Mouse (Mus musculus) intestine, postnatal 0 days (tissue): ENCODE measurements around the gene 1810013L24Rik. TPM values are rescaled to one million over a fixed set of nuclear protein-coding genes. Genes with fewer than 3 reads are reported as not detected.

Source experiments
- ATAC-seq: fragments of 200-750 bp; cut with Nextera tagmentation; 2 replicates; pipeline ENCODE4 v1.8.0; 2017; ENCODE audit warnings: mild to moderate bottlenecking, moderate TSS enrichment, moderate library complexity
- H3K27ac ChIP-seq: fragments of 300-500 bp; sonication (generic); 2 replicates; pipeline ENCODE4 v1.5.1; 2014; ENCODE audit warnings: mild to moderate bottlenecking, low read depth, low read length, moderate library complexity
- H3K27me3 ChIP-seq: fragments of 300-500 bp; sonication (generic); replicated peaks from 2 replicates; pipeline ENCODE4 v1.6.1; 2014; ENCODE audit warnings: low read length, mixed read lengths; ENCODE audit not compliant: control insufficient read depth, insufficient read depth
- H3K36me3 ChIP-seq: fragments of 300-500 bp; sonication (generic); 2 replicates; pipeline ENCODE4 v1.6.1; 2014; ENCODE audit warnings: mild to moderate bottlenecking, moderate library complexity; ENCODE audit not compliant: control insufficient read depth, insufficient read depth
- H3K4me1 ChIP-seq: fragments of 300-500 bp; sonication (generic); replicated peaks from 2 replicates; pipeline ENCODE4 v1.6.1; 2014; ENCODE audit warnings: antibody characterized with exemption, low read length, mixed read lengths; ENCODE audit not compliant: control insufficient read depth, insufficient read depth
- H3K4me2 ChIP-seq: fragments of 300-500 bp; sonication (generic); replicated peaks from 2 replicates; pipeline ENCODE4 v1.6.1; 2014; ENCODE audit warnings: low read depth, mild to moderate bottlenecking, moderate library complexity
- H3K4me3 ChIP-seq: fragments of 300-500 bp; sonication (generic); 2 replicates; pipeline ENCODE4 v1.5.1; 2014; ENCODE audit warnings: low read depth, low read length
- H3K9ac ChIP-seq: fragments of 300-500 bp; sonication (generic); 2 replicates; pipeline ENCODE4 v1.6.1; 2014; ENCODE audit warnings: mild to moderate bottlenecking, low read depth, low read length
- H3K9me3 ChIP-seq: fragments of 300-500 bp; sonication (generic); 2 replicates; pipeline ENCODE4 v1.6.1; 2016; ENCODE audit warnings: mixed run types; ENCODE audit not compliant: control insufficient read depth
- CTCF ChIP-seq: sonication (generic); IDR thresholded peaks from 2 replicates; pipeline ENCODE4 v1.5.1; 2016; ENCODE audit warnings: low read depth, mild to moderate bottlenecking, control low read depth, antibody characterized with exemption, moderate library complexity
- WGBS: fragments of 180-500 bp; shearing (Covaris S2); extraction: QIAGEN DNeasy Blood & Tissue Kit; methylation state at CpG from one replicate; pipeline ENCODE4 v1.1.7; 2014; 5-methylcytosine and 5-hydroxymethylcytosine counted together
- polyA plus RNA-seq: library from polyadenylated mRNA; unstranded; fragments of >200 nt; fragmentation: Nextera tagmentation; extraction: Ambion mirVana; gene quantifications from 2 replicates; pipeline ENCODE4 v1.2.1, GENCODE M21; 2015

Gene 1810013L24Rik
- polyA plus RNA-seq, 1 experiment from 2014 or later: 15.1 TPM

DNA sequence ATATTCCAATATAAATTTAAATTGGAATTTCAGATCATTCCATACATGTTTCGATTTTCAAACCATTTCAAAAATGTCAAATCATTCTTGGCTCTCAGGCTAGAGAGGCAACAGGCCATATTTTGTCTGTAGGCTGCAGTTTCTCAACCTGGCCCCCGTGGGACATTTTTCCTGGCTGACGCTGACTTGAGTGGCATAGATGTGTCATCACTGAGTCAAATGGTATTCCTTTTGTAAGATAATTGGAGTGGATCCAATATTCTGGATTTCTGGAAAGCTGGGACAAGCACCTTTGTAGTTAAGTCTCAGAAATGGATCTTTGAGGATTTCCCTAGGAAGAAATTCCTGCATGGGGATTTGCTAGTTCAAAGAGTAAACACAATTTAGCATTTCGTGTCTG lies 39.0 kb upstream of the 1810013L24Rik start:
- no peak for ATAC-seq

GRCm38 (mm10) chr16:8791949-8792557 lies 37.8 kb upstream of the 1810013L24Rik start, which contains the start of gene Usp7:
Gene Usp7 (minus strand): TSS chr16:8792308.
- H3K9ac ChIP-seq: no peak within 1 kb of the TSS
- TF ChIP-seq CTCF: no peak
- no peaks in the 10 kb centered on the region for H3K9me3 ChIP-seq
- H3K4me2 ChIP-seq: no peak within 1 kb of the TSS
- no peaks in the 10 kb centered on the region for H3K36me3 ChIP-seq
- H3K4me3 ChIP-seq: no peak within 1 kb of the TSS
- no peaks in the 10 kb centered on the region for H3K4me1 ChIP-seq
- no peak for ATAC-seq
- WGBS: 89% methylated on average over 20 of the region's 20 CpGs
- no peak within 1 kb of the TSS for H3K27ac ChIP-seq
- no peaks in the 10 kb centered on the region for H3K27me3 ChIP-seq

More for the DNA sequence above, 39.0 kb upstream of the 1810013L24Rik start:
- no peaks in the 10 kb centered on the region for H3K9me3 ChIP-seq
- H3K27me3 ChIP-seq: no peaks in the 10 kb centered on the region
- no peaks in the 10 kb centered on the region for H3K36me3 ChIP-seq
- no peaks in the 10 kb centered on the region for H3K4me1 ChIP-seq
- no peak overlapping the region for H3K27ac ChIP-seq
- WGBS: 80% methylated on average over 4 of the region's 4 CpGs
- no peak overlapping the region for H3K9ac ChIP-seq
- no peak overlapping the region for H3K4me3 ChIP-seq
- H3K4me2 ChIP-seq: no peak overlapping the region
- TF ChIP-seq CTCF: no peak

- 13% methylated on average over 3 of the region's 3 CpGs for WGBS
- Histone ChIP-seq H3K4me1 (no peaks in the 10 kb centered on the region), H3K4me3 (no peak overlapping the region), H3K27me3 (no peaks in the 10 kb centered on the region), H3K27ac (no peak overlapping the region), H3K36me3 (no peaks in the 10 kb centered on the region), H3K4me2 (no peak overlapping the region), H3K9me3 (no peaks in the 10 kb centered on the region), H3K9ac (no peak overlapping the region)
- TF ChIP-seq CTCF: peak; percentile 48
- ATAC-seq: no peak
Observed at GRCm38 (mm10) chr16:8794952-8795351, 34.9 kb upstream of the 1810013L24Rik start.

DNA sequence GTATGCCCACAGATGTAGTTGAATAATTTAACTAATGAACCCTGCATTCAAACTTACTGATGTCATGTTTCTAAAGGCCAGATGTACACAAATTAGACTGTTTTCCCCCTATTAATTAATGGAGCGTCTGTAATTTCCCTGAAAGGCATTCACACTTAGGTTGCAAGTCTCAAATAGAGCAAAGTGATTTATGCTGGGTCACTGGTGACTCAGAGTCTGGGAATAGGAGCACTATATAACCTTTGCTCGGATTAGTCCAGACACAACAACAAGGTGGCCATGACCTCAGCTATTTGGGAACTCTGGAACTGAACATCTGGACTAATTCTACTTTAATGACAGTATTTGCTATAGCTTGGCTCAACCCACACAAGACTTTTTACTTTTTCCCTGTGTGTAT lies 34.0 kb upstream of the 1810013L24Rik start:
- TF ChIP-seq CTCF: no peak
- H3K4me2 ChIP-seq: no peak overlapping the region
- H3K27ac ChIP-seq: no peak overlapping the region
- H3K4me3 ChIP-seq: no peak overlapping the region
- H3K9ac ChIP-seq: no peak overlapping the region
- H3K4me1 ChIP-seq: no peaks in the 10 kb centered on the region
- no peaks in the 10 kb centered on the region for H3K27me3 ChIP-seq
- no peaks in the 10 kb centered on the region for H3K36me3 ChIP-seq
- H3K9me3 ChIP-seq: no peaks in the 10 kb centered on the region
- WGBS: 66% methylated on average over 2 of the region's 2 CpGs
- ATAC-seq: peak; percentile 49; the same call in 1 of the 2 replicates

DNA sequence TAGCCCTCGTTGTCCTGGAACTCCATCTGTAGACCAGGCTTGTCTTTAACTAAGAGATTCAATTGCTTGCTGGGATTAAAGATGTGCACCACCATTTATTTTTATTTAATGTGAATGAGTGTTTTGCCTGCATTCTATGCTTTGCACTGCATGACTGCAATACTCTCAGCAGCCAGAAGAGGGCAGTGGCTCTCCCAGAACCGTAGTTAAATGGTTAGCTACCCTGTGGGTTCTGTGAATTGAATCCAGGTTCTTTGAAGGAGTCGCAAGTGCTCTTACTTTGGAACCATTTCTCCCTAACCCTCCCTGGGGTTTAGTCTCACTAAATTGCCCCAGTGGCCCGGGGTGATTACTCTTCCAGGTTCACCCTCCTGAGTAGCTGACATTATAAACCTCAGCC lies 23.2 kb upstream of the 1810013L24Rik start:
- Histone ChIP-seq H3K9me3 (0 out of 2 replicates have a peak, but pooled peaks cover 3% of the 10 kb centered on the region), H3K27ac (no peak overlapping the region), H3K4me2 (no peak overlapping the region), H3K4me1 (no peaks in the 10 kb centered on the region), H3K4me3 (no peak overlapping the region), H3K27me3 (no peaks in the 10 kb centered on the region), H3K36me3 (no peaks in the 10 kb centered on the region), H3K9ac (no peak overlapping the region)
- 29% methylated on average over 4 of the region's 4 CpGs for WGBS
- TF ChIP-seq CTCF: peak; percentile 79
- no peak for ATAC-seq

GRCm38 (mm10) chr16:8810399-8811127 lies 19.3 kb upstream of the 1810013L24Rik start:
- ATAC-seq: no peak
- no peaks in the 10 kb centered on the region for H3K27me3 ChIP-seq
- no peak for TF ChIP-seq CTCF
- H3K27ac ChIP-seq: no peak overlapping the region
- no peak overlapping the region for H3K4me3 ChIP-seq
- 89% methylated on average over 14 of the region's 14 CpGs for WGBS
- no peak overlapping the region for H3K4me2 ChIP-seq
- H3K9me3 ChIP-seq: no peaks in the 10 kb centered on the region
- no peaks in the 10 kb centered on the region for H3K4me1 ChIP-seq
- no peak overlapping the region for H3K9ac ChIP-seq
- H3K36me3 ChIP-seq: no peaks in the 10 kb centered on the region
